In genomic region chr5:65955343-65956143, GRCm38 (mm10) we compare ENCODE assay signal across 8 mouse cellular contexts. TPM values are rescaled to one million over a fixed set of nuclear protein-coding genes. Genes with fewer than 3 reads are reported as not detected.
DNase-seq lines count a peak whose midpoint lies in the region; ATAC-seq lines count a peak whose summit lies in the region.

No protein-coding gene starts in this region.

- intact Hi-C loops in gastrocnemius, postnatal 14 days (cut with DNase I; ENCODE audit: low total_unique reads) = loop anchor here (5.0 kb wide), 1 partner anchor 133 kb away; no protein-coding TSS in a partner anchor

- peak; percentile 85 for DNase-seq in embryo, embryonic 10.5 days (ENCODE audit: low spot score)
- DNase-seq in gastrocnemius, postnatal 14 days = peak; percentile 76
- peak; percentile 44 to 82 for DNase-seq in left cerebral cortex, adult 9 months (ENCODE audit: low spot score in 2 of 2)
- DNase-seq in right cerebral cortex, adult 2 months (ENCODE audit: low spot score in 2 of 2) = peak; percentile 81 to 83
- peak; percentile 15 for DNase-seq in urinary bladder, postnatal 10 days (ENCODE audit: low spot score)

- peaks cover 45% of the 10 kb centered on the region for H3K4me1 ChIP-seq in megakaryocyte, embryonic 14.5 days

- H3K9me3 ChIP-seq in megakaryocyte, embryonic 14.5 days = no peaks in the 10 kb centered on the region

- no peaks in the 10 kb centered on the region for H3K36me3 ChIP-seq in megakaryocyte, embryonic 14.5 days (replicated peaks; ENCODE audit: low read length)

- no peaks in the 10 kb centered on the region for H3K27me3 ChIP-seq in megakaryocyte, embryonic 14.5 days (replicated peaks)

- peak overlapping the region; percentile 90 for H3K4me3 ChIP-seq in megakaryocyte, embryonic 14.5 days (replicated peaks)

- peak; percentile 82 for ATAC-seq in activated CD4-positive, CD25-positive, alpha-beta regulatory T cell, adult 4 months
- ATAC-seq in inflammation-experienced regulatory T-cells, adult 6 months = peak; percentile 81

RNA-seq across cellular contexts. Expression of gene Chrna9, which starts 20.8 kb away (rescaled TPM):
- 1 to 10 TPM in 1 of 2 experiments, not detected in 1; 1.5 TPM for polyA plus RNA-seq in activated CD4-positive, CD25-positive, alpha-beta regulatory T cell, adult 4 months (2017; shearing (Covaris generic))
- 1 to 10 TPM; 3.9 to 6.8 TPM for total RNA-seq in gastrocnemius, postnatal 14 days (2021)
- 1 to 10 TPM in 2 of 3 experiments, not detected in 1; 1.6 to 2.0 TPM for polyA plus RNA-seq in inflammation-experienced regulatory T-cells, adult 6 months (2017; shearing (Covaris generic))
- not detected in 2 replicates for polyA plus RNA-seq in megakaryocyte, embryonic 14.5 days (2012; ENCODE audit: insufficient read depth, low replicate concordance)

RNA-seq across cellular contexts. Expression of gene 9130230L23Rik, which starts 48.5 kb away (rescaled TPM):
- polyA plus RNA-seq in activated CD4-positive, CD25-positive, alpha-beta regulatory T cell, adult 4 months (2017; shearing (Covaris generic)) = 1 to 10 TPM in 1 of 2 experiments, not detected in 1; 1.0 TPM
- total RNA-seq in gastrocnemius, postnatal 14 days (2021) = under 1 TPM; 0.21 to 0.22 TPM
- polyA plus RNA-seq in inflammation-experienced regulatory T-cells, adult 6 months (2017; shearing (Covaris generic)) = under 1 TPM in 2 of 3 experiments, not detected in 1; 0.88 to 0.96 TPM
- not detected in 2 replicates for polyA plus RNA-seq in megakaryocyte, embryonic 14.5 days (2012; ENCODE audit: insufficient read depth, low replicate concordance)

Comparison
In these comparisons a context has a peak if more than half of its experiments do, and no peak if none do; other contexts are left out.
1. Peak in every context shown above with its lines: DNase-seq, ATAC-seq and H3K4me3 ChIP-seq.
2. DNase-seq: peak in every context shown above with its lines; median percentile 85 in embryo, embryonic 10.5 days; 82 in right cerebral cortex, adult 2 months; 76 in gastrocnemius, postnatal 14 days; 63 in left cerebral cortex, adult 9 months; 15 in urinary bladder, postnatal 10 days.